Mouse (Mus musculus) E14TG2a.4 (cell line): ENCODE results near the gene Snx19.

ENCODE experiments used
- CTCF ChIP-seq: conservative IDR thresholded peaks from 2 replicates; pipeline ENCODE4 v1.5.1; 2014; ENCODE audit warnings: low read length
- NANOG ChIP-seq: IDR thresholded peaks from 2 replicates; pipeline ENCODE4 v1.6.1; 2014; ENCODE audit warnings: borderline replicate concordance, low read length, mixed read lengths

- TF ChIP-seq CTCF: no peak
- TF ChIP-seq NANOG: no peak
These were observed 33.6 kb downstream of the Snx19 start for GRCm38 (mm10) chr9:30460501-30460900.
